Mouse (Mus musculus) cerebellum, adult 9-11 months (tissue): ENCODE data around the gene Tstd3.
"Not testable (repeated sequence)": the region's sequence is repeated elsewhere in the genome, so short reads cannot be mapped to it uniquely, and the experiment has no call there.

Source experiments
- DNase-seq: peaks from one replicate; pipeline ENCODE4 v3.0.0; 2022

The Tstd3 gene

DNA sequence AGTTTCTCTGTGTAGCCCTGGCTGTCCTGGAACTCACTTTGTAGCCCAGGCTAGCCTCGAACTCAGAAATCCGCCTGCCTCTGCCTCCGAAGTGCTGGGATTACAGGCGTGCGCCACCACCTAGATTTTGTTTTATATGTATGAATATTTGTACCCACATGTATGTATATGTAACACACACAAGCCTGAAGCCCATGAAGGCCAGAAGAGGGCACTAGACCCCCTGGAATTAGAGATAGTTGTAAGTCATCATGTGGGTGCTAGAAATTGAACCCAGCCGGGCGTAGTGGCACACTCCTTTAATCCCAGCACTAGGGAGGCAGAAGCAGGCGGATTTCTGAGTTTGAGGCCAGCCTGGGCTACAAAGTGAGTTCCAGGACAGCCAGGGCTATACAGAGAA is 22.9 kb downstream of the Tstd3 start:
- not testable (repeated sequence) for DNase-seq

DNA sequence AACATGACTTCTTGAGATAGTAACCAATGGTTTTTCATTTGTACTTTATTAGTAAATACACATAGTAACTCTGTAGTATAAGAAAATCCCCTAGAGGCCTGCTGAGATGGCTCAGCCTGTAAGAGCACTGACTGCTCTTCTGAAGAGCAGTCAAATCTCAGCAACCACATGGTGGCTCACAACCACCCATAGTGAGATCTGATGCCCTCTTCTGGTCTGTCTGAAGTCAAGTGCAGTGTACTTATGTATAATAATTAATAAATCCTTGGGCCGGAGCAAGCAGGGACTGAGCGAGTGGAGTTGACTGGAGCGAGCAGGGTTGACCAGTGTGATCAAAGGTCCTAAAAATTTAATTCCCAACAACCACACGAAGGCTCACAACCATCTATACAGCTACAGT is 27.8 kb downstream of the Tstd3 start:
- no peak for DNase-seq

DNA sequence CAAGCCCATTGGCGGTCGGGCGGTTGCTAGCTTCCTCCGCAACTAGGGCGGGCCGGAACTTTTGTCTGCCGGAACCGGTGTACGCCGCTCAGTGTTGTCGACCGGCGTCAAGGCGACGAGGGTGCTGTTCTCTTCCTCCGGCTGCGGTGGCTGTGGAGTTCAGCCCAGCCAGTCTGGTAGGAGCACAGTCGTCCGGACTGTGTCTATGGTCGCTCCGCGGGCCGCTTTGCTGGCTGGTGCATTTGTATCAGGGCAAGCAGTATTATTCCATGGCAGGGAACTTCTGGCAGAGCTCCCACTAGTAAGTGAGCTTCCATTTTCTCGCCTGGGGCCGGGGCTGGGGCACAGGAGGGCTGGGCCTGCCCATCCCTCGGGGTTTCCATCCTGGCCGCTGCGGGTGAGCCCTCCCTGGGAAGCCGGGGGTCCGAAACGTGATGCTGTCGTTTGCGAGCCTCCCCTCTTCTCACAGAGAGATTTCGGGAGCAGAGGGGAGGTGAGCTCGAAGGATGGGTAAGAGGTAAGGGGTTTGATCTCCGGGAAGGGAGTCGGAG is 39.3 kb downstream of the Tstd3 start, which contains the start of gene Ccnc:
Ccnc (plus strand) TSS at position 87 of the 551 bp plus-strand sequence.
- peak; percentile 92 for DNase-seq

DNA sequence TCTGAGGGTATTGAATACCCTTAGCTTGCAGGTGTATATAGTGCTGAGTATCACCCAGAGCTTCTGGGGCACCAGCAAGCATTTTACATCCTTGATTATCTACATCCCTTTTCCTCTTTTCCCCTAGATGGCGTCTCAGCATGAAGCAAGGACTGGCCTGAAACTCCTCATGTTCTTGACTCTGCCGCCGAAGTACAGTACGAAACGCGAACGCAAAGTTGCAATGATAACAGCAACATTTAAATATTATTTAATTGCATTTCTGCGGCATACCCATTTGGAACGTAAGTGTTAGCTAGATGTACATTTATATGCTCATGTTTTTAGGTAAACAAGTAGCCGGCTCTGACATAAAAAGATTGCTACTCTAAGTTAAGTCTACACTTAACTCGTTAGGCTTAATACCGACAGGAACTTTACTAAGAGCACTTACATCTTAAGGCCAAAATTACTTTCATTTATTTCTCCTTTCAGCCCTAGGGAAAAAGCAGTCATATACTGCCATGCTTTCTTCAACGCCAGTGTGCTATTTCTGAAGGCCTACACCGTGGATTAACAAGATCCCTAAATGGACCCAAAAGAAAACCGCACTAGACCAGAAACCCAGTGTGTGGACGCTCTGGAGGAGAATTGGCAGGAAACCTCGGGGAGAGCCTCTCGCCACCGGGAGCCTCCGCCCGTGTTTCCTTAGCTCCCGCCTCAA is 39.9 kb downstream of the Tstd3 start:
- peak; percentile 63 for DNase-seq

DNA sequence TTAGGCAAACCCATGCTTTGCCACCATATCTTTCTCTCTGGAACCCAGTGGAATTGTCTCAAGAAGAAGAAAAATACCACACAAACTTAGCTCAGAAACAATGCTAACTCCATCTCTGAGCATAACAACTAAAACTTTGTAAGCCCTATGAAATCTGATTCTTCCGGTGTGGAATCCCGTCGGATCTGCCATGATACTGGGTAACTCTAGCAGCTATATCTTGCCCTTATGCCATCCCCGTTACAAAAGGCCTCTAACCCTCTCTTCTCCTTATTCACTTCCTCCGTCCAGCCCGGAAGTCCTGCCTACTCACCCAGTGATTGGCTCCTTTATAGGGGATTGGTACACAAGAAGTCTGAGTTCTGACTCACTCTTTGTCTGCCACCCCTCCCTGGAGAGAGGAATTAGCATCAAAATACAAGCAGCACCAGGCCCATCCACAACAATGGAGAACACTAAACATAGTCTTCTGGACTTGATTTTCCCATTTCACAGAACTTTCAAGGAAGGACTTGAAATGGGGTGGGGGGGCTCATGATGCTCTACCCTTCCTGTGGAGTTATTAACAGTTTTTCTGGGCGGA is 44.2 kb downstream of the Tstd3 start:
- DNase-seq, result no peak

DNA sequence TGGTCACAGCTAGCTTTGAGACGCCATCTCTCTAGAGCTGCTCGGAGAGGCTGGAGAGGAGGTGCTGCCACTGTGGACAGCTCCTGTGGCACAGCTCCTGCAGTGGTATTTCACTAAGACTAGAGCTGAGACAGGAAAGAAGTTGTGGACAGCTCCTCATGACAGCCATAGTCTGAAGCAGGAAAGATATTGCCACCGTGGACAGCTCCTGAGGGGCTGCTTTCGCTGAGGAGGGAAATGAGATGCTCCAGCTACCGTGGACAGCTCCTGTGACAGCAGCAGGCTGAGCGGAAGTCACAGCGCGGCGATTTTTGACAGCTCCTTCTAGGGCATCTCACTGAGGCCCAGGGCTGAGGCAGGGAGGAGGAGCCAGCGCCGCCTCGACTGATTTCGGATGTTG is 54.9 kb downstream of the Tstd3 start:
- DNase-seq, result no peak
